Mouse (Mus musculus) midbrain, embryonic 14.5 days (tissue): ENCODE measurements at regions not wholly inside any gene's neighbourhood (a gene's known extent, or its start where the extent isn't known, plus 50 kb on each side); places are given as distances from the start of the nearest gene placed in this dataset.

Experiments
- ATAC-seq: fragments of 200-750 bp; cut with Nextera tagmentation; 2 replicates; pipeline ENCODE4 v1.8.0; 2017; ENCODE audit warnings: moderate number of reproducible peaks, moderate library complexity; ENCODE audit not compliant: low FRiP score, low TSS enrichment
- DNase-seq: peaks from one replicate; pipeline ENCODE4 v3.0.0-alpha.2; 2015
- H3K27ac ChIP-seq: fragments of 300-500 bp; sonication (generic); replicated peaks from 2 replicates; pipeline ENCODE4 v1.5.1; 2014; ENCODE audit warnings: mild to moderate bottlenecking, low read depth, low read length, moderate library complexity
- H3K27me3 ChIP-seq: fragments of 300-500 bp; sonication (generic); 2 replicates; pipeline ENCODE4 v1.6.1; 2014; ENCODE audit warnings: low read length, control low read depth, mixed read lengths; ENCODE audit not compliant: control insufficient read depth, insufficient read depth
- H3K36me3 ChIP-seq: fragments of 300-500 bp; sonication (generic); 2 replicates; pipeline ENCODE4 v1.6.1; 2014; ENCODE audit warnings: low read length, control low read depth; ENCODE audit not compliant: control insufficient read depth, insufficient read depth
- H3K4me1 ChIP-seq: fragments of 300-500 bp; sonication (generic); 2 replicates; pipeline ENCODE4 v1.6.1; 2014; ENCODE audit warnings: mild to moderate bottlenecking, antibody characterized with exemption, low read length, control low read depth; ENCODE audit not compliant: control insufficient read depth, insufficient read depth
- H3K4me2 ChIP-seq: fragments of 300-500 bp; sonication (generic); 2 replicates; pipeline ENCODE4 v1.6.1; 2014; ENCODE audit warnings: mild to moderate bottlenecking, low read length, moderate library complexity
- H3K4me3 ChIP-seq: fragments of 300-500 bp; sonication (generic); replicated peaks from 2 replicates; pipeline ENCODE4 v1.5.1; 2014; ENCODE audit warnings: low read depth, low read length
- H3K9ac ChIP-seq: fragments of 300-500 bp; sonication (generic); replicated peaks from 2 replicates; pipeline ENCODE4 v1.6.1; 2014; ENCODE audit warnings: mild to moderate bottlenecking, low read length, moderate library complexity
- H3K9me3 ChIP-seq: fragments of 300-500 bp; sonication (generic); 2 replicates; pipeline ENCODE4 v1.6.1; 2016; ENCODE audit warnings: low read length, control low read depth, mixed read lengths; ENCODE audit not compliant: control insufficient read depth
- WGBS: fragments of 180-500 bp; shearing (Covaris S2); extraction: QIAGEN DNeasy Blood & Tissue Kit; methylation state at CpG from one replicate; pipeline ENCODE4 v1.1.7; 2014; 5-methylcytosine and 5-hydroxymethylcytosine counted together

DNA sequence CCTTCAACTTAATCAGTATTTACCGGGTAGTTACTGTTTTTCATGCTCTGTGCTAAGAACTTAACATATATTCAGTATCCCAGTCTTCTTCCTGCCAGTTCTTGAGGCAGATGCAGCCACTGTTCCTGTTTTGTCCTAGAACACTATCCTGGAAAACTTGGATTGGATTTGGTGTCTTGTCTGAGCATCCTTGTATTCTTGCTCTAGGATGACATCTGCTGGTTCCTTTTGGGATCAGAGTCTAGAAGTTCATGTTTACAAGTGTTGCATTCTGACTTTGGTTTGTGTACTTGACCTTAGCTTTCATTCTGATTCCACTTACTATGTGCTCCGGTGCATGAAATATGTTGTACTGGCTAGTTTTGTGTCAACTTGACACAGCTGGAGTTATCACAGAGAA is 55.4 kb downstream of the Cldn34b3 start:
- H3K36me3 ChIP-seq, result no peaks in the 10 kb centered on the region
- no peak overlapping the region for H3K4me2 ChIP-seq
- H3K4me1 ChIP-seq, result no peaks in the 10 kb centered on the region
- no peak overlapping the region for H3K9ac ChIP-seq
- DNase-seq (peak; percentile 2), ATAC-seq (no peak)
- no peak overlapping the region for H3K4me3 ChIP-seq
- 64% methylated on average over 2 of the region's 2 CpGs for WGBS
- no peak overlapping the region for H3K27ac ChIP-seq
- H3K9me3 ChIP-seq, result no peaks in the 10 kb centered on the region
- no peaks in the 10 kb centered on the region for H3K27me3 ChIP-seq
